Mouse (Mus musculus): Measurements from ENCODE around the gene Bicdl2. TPM values are rescaled to one million over a fixed set of nuclear protein-coding genes. Genes with fewer than 3 reads are reported as not detected.

Bicdl2 gene
- total RNA-seq (2012; rRNA removed), result 0.08 TPM in 1 of 2 replicates, not detected in the other
- under 1 TPM in 1 of 2 experiments, not detected in 1; 0.17 TPM for polyA plus RNA-seq (2012; ENCODE audit: insufficient read depth in 1 of 2, insufficient read length in 2 of 2, low read depth in 1 of 2, low replicate concordance in 2 of 2, missing spikeins in 1 of 2)

GRCm38 (mm10) chr17:23660117-23660875 is at the start of gene Bicdl2:
Bicdl2 (plus strand) TSS chr17:23660506.
- TF ChIP-seq USF1 (IDR thresholded peaks at IDR 0.05; ENCODE audit: low read depth, low read length) (no peak), MAZ (IDR thresholded peaks at IDR 0.05; ENCODE audit: low read depth, low read length) (no peak), KAT2A (conservative IDR thresholded peaks at IDR 0.05; ENCODE audit: low read depth, low read length) (no peak), ELF1 (IDR thresholded peaks at IDR 0.05; ENCODE audit: low read depth, low read length) (no peak), CHD1 (IDR thresholded peaks at IDR 0.05; ENCODE audit: low read depth, low read length) (no peak), MEF2A (IDR thresholded peaks at IDR 0.05; ENCODE audit: extremely low read depth, insufficient replicate concordance, low read depth, low read length, poor library complexity, severe bottlenecking) (no peak), CTCF (IDR thresholded peaks at IDR 0.05 in 2 of 3, conservative IDR thresholded peaks at IDR 0.05 in 1 of 3; ENCODE audit: control insufficient read depth in 1 of 3, insufficient read depth in 1 of 3, low read depth in 2 of 3, low read length in 3 of 3, poor library complexity in 1 of 3, severe bottlenecking in 1 of 3) (peak; percentile 66 to 79 (median 68)), ETS1 (IDR thresholded peaks at IDR 0.05; ENCODE audit: low read depth, low read length) (no peak), NRF1 (IDR thresholded peaks at IDR 0.05; ENCODE audit: insufficient read depth, low read depth, low read length, poor library complexity, severe bottlenecking) (no peak), RAD21 (IDR thresholded peaks at IDR 0.05; ENCODE audit: low read depth, low read length) (peak; percentile 20), BHLHE40 (IDR thresholded peaks at IDR 0.05; ENCODE audit: borderline replicate concordance, low read depth, low read length) (no peak), JUND (IDR thresholded peaks at IDR 0.05; ENCODE audit: low read depth, low read length) (no peak), USF2 (IDR thresholded peaks at IDR 0.05; ENCODE audit: borderline replicate concordance in 1 of 2, insufficient read depth in 1 of 2, low read depth in 1 of 2, low read length in 2 of 2) (no peak), ZC3H11A (IDR thresholded peaks at IDR 0.05; ENCODE audit: low read depth, low read length) (0 out of 2 replicates have a peak, but pooled peaks have one; percentile 10), SMC3 (IDR thresholded peaks at IDR 0.05; ENCODE audit: low read depth, low read length) (peak; percentile 62), TBP (IDR thresholded peaks at IDR 0.05; ENCODE audit: low read depth, low read length) (no peak), GATA1 (IDR thresholded peaks at IDR 0.05; ENCODE audit: low read depth, low read length) (no peak), NELFE (IDR thresholded peaks at IDR 0.05; ENCODE audit: low read depth, low read length) (no peak), TCF12 (IDR thresholded peaks at IDR 0.05; ENCODE audit: low read depth, low read length) (no peak), ZKSCAN1 (IDR thresholded peaks at IDR 0.05; ENCODE audit: low read depth, low read length) (peak; percentile 91), MAFK (IDR thresholded peaks at IDR 0.05; ENCODE audit: borderline replicate concordance, low read depth, low read length) (no peak), ZMIZ1 (IDR thresholded peaks at IDR 0.05; ENCODE audit: low read depth, low read length) (no peak), CHD2 (IDR thresholded peaks at IDR 0.05; ENCODE audit: low read length) (no peak), UBTF (IDR thresholded peaks at IDR 0.05; ENCODE audit: borderline replicate concordance, insufficient read depth, low read depth, low read length) (no peak), POLR2AphosphoS5 (IDR thresholded peaks at IDR 0.05; ENCODE audit: borderline replicate concordance, low read depth, low read length) (no peak), RCOR1 (IDR thresholded peaks at IDR 0.05; ENCODE audit: low read depth, low read length) (no peak), MXI1 (IDR thresholded peaks at IDR 0.05; ENCODE audit: low read depth, low read length) (no peak)
- Histone ChIP-seq H3K27ac (ENCODE audit: control insufficient read depth, low read depth, low read length) (no peak within 1 kb of the TSS), H3K79me2 (ENCODE audit: control insufficient read depth, insufficient read depth, low read length, poor library complexity) (no peaks in the 10 kb centered on the region), H3K9ac (ENCODE audit: control insufficient read depth, low read depth, low read length, poor library complexity, severe bottlenecking) (no peak within 1 kb of the TSS), H3K9me3 (replicated peaks; ENCODE audit: insufficient read depth, low read length) (no peaks in the 10 kb centered on the region), H3K27me3 (ENCODE audit: control insufficient read depth in 1 of 2, insufficient read depth in 2 of 2, low read length in 2 of 2) (no peaks in the 10 kb centered on the region; a peak in 2 of 4 replicates), H3K4me3 (ENCODE audit: control insufficient read depth in 1 of 2, insufficient read depth in 1 of 2, low read depth in 2 of 2, low read length in 2 of 2) (no peak within 1 kb of the TSS), H3K4me1 (ENCODE audit: control insufficient read depth in 1 of 2, insufficient read depth in 2 of 2, low read length in 2 of 2) (peaks cover 0 to 4% of the 10 kb centered on the region in 2 experiments; a peak in 2 of 4 replicates), H3K36me3 (ENCODE audit: control insufficient read depth in 1 of 2, insufficient read depth in 2 of 2, low read length in 2 of 2) (no peaks in the 10 kb centered on the region)
- DNase-seq (ENCODE audit: low read depth, low spot score), result no peak
